Mouse (Mus musculus) embryo, embryonic 11 days (tissue): ENCODE data around the gene Rbm43.

Experiments used
- DNase-seq: peaks from one replicate; pipeline ENCODE4 v3.0.0-alpha.2; 2015

Rbm43 gene

DNA sequence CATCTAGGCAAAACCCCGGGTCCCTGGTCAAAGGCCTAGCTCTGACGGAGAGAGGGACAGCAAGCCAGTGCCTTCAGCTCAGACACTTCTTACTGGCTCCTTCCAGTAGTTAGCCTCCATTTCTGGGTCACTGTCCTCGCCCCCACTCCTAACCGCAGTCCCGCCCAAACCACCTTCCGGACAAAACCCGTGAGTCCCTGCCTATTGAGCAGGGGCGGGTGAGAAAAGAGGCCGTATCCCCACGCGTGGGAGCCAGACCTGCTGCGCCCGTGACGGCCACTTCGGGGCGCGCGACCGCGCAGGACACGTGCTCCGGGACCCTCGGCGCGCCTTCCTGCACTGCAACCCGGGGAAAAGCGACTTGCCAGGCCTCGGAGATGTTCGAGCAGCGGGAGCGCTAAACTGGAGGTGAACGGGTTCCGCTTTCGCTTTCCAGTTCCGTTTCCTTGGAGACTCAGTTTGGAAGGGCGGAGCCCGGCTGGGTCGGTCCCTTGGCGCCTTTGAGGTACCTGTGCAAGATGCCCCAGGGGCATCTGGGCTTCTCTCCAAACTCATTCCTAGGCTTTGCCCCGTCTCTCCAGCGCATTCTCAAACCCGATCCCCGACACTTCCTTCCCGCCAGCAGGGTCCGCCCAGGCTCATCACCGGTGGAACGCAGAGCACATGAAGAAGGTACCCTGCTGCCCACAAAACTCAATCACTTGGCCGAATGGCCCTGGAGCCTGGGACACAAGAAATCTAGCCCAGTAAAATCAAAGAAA is at the start of gene Rbm43:
Rbm43 (minus strand) TSS at position 590 of the 761 bp plus-strand sequence.
- peak; percentile 83 for DNase-seq

DNA sequence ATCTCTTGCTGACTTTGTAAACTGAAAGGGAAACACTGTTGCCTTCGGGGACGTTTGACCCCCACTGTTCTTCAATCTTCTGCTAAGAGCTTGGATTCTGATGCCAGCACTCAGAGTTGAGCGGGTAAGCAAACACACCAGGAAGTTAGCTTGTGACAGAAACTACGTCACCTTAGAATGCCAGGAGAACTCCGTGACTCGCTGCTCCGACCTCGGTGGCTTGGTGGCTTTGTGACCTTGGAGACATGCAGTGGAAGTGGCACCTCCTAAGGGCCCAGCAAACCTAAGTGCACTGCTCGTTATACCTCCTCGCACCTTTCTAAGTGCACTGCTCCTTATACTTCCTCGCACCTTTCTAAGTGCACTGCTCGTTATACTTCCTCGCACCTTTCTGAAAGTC is 47.3 kb upstream of the Rbm43 start:
- no peak for DNase-seq

DNA sequence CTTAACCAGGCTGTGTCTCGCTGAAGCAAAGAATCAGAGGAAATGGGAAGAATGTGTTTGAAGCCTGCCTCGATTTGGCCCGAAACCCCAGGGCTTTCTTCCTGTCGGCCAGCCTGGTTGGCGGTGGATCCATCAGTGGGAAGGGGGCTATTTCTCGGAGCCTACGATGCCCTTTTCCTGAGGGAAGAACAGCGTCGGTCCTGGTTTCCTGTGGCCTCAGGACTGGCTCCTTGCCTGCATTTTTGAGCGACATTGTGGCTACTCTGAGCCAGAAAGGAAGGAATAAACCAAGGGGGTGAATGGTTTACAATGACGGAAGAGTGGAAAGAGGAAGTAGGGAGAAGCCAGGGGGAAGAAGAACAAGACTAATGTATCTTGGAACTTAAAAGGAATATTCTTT is 46.7 kb upstream of the Rbm43 start:
- DNase-seq, result peak; percentile 24

DNA sequence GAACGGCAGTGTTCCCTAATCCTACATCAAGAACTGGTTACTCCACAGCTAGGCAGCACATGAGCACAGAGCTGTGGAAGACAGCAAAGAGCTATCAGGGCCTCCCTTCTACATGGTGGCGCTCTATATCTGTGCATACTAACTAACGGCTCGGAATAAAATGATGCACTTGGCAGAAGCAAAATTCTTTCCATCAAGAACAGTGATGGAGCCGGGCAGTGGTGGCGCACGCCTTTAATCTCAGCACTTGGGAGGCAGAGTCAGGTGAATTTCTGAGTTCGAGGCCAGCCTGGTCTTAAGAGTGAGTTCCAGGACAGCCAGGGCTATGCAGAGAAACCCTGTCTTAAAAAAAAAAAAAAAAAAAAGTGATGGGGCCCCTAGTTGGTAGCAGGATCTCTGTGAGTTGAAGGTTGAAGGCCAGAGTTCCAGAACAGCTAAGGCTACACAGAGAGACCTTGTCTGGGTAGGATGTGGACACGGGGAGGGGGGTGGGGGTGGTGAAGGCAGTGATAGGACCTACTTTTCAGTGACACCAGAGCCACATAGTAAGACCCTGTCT is 38.5 kb upstream of the Rbm43 start, which contains the start of gene Nmi:
Nmi (minus strand) TSS at position 85 of the 559 bp plus-strand sequence.
- DNase-seq, result peak; percentile 29

DNA sequence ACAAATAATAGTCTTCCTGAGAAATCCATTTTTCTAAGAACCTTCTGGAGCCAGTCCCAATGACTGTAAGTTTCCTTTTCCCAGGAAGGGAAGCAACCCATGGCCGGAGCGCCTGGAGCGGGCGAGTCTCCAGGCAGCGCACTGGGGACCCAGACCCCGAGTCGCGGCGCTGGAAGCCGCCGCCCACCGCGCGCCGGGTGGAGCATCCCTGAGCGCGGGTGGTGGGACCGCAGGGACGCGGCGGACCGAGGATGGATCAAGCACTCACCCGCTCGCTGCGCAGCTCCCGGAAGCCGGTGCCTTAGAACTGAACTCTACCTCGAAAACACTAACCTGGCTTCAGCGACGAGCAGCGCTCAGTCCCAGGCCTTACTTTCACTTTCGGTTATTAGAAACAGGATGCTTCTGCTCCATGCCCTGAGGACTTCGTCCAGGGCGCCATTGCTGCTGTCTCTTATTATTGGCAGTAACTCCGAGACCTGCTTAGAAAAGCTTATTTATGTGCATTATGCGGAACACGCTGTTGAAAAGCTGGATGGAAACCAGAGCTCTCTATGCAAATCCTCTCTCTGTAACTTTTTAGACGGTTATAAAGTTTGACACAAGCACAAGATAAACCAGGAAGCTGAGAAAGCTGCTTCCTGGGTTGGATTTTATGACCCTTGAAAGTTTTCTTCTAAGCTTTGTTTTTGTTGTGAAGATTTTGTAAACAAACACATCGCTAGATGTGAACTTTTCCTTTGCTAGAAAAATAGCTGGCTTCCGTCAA is 37.9 kb upstream of the Rbm43 start:
- peak; percentile 79 for DNase-seq

DNA sequence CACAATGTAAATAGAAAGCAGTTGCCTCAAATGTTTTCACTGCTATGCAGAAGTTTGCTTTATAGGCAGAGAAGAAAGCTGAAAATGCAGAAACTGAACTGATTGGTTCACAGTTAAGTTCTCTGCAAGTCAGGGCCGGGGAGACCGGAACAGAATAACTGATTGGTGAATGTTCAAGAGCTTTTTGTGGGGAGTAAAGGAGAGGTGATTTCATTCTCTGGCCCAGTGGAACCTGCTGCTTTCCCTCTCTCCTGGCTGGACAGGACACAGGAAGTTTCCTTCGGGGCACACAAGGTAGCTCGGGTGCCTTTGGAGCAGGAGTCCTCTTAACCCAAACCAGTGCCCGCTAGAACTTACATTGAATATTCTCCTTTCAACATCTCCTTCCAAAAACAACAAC is 37.2 kb upstream of the Rbm43 start:
- no peak for DNase-seq

DNA sequence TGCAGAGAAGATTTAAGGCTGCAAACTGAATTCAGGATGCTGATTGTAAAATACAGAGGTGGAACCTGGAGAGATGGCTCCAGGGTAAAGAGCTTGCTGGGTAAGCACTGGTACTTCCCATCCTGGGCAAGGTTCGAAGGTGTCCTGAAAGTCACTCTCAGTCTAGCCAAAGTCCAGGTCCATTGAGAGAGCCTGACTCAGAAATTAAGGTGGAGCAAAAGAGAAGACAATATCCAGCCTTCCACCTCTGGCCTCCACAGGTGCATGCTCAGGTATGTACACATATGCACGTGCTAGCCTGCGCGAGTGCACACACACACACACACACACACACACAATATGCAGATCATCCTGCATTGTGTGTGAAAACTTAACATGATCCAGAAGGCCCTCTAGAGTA is 35.9 kb upstream of the Rbm43 start:
- DNase-seq, result no peak

DNA sequence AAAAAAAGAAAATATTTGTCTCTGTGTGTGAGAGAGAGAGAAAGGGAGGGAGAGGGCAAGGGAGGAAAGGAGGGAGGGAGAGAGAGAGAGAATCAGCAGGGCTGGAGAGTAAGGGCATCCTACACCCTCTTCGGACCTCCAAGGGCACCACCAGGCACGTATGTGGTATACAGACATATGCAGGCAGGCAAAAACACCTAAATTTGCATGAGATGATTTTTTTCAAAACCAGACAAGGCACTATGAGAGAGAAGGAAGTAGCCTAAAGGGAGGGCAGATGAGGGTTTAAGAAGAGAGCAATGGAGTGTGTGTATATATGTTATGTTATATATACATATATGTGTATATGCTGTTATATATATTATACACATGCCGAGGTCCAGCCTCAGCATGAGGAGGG is 32.3 kb upstream of the Rbm43 start:
- no peak for DNase-seq

DNA sequence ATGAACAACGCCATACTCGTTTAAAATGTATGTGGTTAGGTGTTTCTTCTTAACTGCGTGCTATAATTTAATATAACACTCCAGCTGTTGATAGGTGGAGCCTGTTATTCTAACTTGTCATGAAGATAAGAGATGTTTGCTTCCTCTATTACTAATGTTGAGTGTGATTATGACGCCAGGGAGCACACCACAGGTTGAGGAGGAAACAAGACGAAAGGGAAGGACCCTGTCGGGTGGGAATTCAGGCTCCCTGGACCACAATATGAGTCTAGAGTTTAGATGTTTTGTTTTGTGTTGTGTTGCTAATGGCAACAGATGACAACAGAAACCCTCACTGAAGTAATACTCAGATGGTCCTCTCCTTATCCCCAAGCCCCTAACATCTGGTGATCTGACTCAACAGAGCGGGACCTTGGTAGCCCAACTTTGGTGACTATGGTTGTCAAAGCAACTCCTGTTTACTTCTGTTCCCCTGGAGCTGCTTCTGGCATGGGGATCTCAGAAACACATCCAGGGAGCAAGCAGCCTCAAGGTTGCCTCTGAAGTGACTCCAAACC is 18.8 kb upstream of the Rbm43 start:
- no peak for DNase-seq

DNA sequence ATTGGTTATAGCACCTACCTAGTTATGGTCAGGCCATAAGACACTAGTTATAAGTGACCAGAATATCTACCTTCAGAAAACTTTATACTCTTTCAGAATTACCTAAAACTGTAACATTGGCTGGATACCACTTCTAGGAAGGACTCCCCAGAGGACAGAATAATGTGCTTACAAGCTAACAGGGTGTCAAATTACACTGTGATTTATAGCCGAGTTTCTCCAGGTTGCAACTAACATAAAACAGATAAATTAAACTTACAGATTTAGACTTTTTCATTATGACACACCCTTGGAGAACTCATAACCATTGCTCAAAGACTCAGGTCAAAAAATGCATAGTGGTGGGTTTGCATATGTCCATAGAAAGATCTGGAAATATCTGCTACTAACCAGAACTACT is 15.9 kb upstream of the Rbm43 start:
- DNase-seq, result peak; percentile 18

DNA sequence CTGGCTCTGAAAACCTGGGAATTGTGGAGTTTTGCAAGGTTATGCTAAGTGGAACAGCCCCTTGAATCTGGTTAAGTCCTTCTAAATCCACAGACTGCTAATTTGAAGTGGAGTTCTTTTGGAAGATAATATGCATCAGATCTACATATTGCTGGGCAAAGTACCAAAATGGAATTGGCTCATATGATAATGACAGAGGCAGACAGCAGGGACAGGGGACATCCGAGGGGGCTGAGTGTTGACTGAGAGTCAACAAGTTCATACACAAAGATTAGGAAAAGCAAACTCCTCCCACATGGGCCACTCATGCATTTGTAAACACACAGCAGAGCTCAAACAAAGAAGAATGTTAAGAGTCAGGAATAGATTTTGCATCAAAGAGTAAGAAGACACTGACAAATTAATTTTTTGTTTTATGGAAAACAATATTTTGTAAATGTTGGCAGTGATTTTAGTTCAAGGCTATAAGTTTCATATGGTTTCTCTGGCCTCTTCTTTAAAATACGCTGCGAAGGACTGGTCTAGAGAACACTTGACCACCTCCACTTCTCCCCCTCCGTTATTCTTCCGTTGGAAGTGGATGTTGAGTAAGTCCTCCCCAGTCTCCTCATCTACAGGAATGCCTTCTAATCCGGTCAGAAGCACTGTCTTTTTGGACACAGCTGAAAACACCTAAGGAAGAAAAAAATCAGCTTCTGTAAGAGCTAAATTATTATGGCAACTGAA is 13.3 kb upstream of the Rbm43 start:
- no peak for DNase-seq

DNA sequence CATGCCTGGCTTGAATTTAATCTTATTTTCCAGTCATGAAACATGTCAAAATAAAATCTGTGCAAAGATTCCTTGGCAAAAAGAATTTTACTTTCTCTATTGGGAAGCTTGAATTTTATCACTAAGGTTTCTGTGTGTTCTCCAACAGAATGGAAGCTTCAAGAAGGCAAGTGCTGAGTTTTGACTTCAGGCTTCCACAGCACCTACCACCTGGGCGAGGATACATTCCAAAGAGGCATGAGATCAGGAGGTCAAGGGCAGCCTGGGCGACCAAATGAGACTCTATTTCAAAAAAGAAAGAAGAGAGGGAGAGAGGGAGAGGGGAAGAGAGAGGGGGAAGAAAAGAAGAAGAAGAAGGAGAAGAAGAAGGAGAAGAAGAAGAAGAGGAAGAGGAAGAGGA is 10.8 kb upstream of the Rbm43 start:
- no peak for DNase-seq

DNA sequence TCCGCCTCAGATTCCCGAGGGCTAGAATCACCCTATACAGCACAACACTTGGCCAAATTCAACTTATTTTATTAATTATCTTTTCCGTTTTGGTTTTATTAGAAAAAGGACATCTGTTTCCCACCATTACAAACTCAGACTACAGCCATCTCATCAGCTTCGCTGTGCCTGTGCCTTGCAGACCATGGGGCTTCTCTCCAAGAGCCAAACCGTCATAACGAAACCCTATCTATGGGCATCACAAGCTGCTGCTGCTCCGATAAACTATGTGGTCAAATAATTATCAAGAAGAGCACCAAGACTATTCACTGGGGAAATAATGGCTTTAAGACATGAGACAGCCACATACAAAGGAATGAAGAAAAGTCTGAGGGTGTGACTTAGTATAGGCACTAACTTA is 6.9 kb upstream of the Rbm43 start:
- no peak for DNase-seq

DNA sequence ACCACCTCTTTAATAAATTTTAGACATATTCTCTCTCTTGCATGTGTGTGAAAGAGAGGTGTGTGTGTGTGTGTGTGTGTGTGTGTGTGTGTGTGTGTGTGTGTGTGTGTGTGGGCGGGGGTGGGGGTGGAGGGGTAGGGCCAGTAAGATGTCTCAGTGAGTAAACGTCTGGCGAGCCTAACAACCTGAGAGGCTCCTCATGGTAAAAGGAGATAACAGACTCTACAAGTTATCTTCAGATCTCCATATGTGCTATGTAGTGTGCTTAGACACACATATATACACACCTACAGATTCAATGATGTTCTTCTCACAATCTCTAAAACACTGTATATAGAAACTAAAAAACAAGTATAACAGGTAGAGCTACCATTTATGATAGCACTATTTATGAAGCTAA is 3.8 kb upstream of the Rbm43 start:
- no peak for DNase-seq

DNA sequence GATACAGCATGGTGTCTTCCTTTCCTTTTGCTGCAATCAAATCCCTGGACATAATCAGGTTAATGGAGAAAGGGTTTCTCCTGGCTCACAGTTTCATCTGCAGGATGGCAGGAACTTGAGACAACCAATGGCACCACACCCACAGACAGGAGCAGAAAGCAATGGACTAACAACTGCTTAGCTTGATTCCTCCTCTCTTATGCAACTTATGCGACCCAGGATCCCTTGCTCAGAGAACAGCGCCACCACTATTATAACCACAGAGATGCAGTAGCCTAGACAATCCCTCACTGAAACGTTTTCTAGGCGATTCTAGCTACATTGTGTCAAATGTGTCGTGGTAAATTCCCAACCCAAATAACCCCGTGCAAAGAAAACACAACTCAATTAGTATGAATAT is 2.0 kb upstream of the Rbm43 start:
- no peak for DNase-seq

DNA sequence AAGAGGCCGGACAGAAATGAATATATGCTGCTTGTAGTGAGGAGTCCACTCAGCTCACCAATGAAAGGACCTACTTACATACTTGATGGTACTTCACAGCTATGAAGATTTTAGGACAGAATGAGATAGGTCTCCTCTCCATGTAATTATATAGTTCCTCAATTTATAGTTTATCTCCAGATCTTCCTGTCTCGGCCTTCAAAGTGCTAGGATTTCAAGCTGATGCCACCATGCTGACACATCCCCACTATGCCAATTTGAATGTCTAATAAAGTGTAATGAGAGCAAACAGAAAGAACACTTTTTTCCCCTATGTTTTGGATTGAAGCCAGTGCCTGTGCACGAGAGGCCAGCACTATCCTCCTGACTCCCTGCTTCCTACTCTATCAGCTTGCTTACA is 1.6 kb upstream of the Rbm43 start:
- no peak for DNase-seq

DNA sequence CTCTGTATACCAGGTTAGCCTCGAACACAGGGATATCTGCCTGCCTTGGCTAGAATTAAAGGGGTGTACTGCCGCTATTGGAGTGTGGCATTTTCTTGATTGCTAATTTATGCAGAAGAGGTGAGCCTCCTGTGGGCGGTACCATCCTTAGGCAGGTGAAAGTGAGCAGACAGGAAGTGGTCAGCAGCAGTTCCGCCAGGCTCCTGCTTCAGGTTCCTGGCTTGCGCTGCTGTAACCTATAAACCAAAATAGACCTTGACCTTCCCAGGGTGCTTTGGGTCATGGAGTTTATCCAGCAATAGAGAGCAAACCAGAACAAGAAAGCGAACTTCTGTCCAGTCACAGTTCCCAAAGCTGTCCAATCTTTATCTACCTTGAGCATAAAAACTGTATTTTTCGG is 958 bp upstream of the Rbm43 start:
- no peak for DNase-seq

DNA sequence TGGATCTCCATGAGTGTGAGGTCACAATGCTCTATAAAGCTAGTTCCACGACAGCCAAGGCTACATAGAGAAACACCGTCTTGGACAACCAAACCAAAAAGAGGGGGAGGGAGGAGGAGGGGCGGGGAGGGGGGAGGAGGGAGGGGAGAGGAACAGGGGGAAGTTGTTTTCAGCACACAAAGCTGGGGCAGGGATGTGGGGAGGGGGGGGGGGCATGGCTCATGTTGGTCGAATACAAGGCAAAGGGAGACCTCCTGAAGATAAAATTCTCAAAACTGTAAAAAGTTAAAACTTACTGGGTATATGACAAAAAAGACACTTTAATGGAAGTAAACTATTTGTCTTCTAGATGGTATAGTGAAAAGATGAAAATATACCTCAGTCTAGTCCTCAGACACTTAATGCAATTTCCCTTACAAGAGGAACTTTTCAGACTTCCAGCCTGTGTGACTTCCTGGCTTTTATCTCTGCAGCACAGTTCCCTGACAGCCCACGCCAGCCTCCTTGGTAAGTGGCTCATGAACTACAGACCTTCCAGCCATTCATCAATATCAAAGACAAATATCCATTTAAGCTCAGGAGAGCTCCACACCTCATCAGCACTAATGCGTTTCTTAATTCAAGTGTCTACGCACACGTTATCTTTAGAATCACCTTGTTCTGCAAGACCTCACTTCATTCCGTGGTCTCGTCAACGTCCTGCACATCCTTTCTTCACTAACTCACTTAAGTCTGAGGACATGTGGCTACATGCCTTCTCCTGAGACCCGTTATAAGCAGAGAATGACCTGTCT is 1.4 kb downstream of the Rbm43 start:
- DNase-seq, result peak; percentile 24

DNA sequence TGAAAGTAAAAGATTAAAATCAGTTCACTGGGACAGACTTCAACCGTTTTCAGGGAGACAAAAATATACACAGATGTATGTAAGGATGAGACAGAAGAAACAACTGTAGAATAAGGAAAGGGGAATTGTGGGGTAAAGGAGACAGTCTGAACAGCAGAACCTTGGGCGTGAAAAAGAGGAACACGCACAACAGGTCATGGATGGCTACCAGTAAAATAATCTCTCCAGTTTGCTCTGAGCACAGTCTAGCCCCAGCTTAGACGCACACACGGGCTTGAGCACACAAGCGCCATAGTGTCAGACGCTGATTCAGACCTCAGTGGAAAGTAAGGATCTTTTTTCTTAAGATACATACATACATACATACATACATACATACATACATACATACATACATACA is 3.7 kb downstream of the Rbm43 start:
- no peak for DNase-seq

DNA sequence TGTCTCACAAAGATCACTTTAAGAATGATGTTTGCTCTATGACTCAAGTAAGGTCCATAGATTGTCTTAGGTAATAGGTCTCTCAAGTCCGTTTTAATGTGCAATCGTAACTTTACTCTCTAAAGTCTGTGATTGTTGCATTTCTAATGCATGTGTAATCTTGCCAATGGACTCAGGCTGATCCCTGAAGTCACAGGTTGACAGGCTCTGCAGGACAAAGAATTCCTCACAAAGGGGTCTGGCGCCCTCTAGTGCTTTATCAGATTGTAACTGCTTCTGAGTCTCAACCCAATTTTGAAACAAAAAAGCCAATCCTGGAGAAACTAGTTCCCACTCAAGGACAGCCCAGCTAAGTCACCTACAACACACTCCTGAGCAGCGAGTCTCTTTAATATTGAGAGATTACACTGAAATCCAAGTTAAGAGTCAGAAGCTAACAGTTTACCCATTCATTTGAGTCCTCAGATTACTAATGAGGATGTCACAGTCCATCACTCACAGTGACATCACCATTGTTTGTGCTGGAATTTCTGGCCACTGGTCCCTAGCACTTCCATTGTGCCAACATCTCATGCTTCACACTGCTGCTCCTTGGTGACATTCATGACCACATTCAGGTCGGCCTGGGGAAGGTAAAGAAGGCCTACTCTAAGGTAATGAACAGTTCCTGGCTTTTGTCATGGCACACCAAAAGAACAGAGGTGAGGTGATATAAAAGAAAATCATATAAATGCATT is 19.9 kb downstream of the Rbm43 start:
- peak; percentile 91 for DNase-seq

DNA sequence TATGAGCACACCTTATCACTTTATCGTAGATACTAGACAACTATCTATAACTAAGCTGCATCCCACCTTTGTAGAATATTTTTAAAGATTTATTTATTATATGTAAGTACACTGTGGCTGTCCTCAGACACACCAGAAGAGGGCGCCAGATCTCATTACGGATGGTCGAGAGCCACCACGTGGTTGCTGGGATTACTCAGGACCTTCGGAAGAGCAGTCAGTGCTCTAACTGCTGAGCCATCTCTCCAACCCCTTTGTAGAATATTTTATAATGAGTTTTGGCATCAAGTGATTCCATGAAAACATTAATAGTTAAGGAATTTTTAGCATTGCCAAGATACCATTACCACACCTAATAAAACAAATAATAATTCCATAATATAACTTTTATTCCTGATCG is 20.4 kb downstream of the Rbm43 start:
- DNase-seq, result no peak

DNA sequence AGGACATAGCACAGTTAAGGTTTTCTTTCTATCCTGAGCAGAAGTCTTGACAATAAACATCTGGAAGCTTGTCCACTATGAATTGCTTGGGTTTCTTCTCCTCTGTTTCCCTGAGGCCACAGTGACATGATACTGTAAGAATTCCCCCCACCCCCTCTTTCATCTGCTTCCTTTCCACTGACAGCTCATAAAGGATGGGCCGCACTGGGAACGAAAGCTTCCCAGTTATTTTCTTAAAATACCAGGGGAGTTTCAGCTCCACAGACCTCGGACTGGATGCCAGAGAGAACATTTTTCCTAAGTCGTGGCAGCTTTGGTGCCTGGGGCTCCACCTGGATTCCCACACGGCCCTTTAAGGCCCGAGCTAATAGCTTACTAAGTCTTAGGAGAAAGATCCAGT is 22.2 kb downstream of the Rbm43 start:
- peak; percentile 74 for DNase-seq
